Mouse (Mus musculus): ENCODE results near the gene Bin2.

DNA sequence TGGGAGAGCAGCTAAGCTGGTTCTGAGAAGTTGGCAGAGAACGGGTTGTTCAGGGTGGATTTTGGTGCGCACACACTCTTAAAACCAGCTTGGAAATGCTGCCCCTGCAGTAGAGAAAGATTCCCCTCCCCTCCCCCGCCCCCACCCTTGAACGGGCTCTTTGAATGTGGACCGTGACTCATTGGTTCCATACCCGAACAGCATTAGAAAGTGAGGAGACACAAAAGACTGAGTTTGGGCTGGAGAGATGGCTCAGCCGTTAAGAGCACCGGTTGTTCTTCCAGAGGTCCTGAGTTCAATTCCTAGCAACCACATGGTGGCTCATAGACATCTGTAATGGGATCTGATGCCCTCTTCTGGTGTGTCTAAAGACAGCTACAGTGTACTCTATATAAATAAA, 651 bp upstream of the Bin2 start:
- TF ChIP-seq CTCF (IDR thresholded peaks at IDR 0.05; ENCODE audit: low read depth, low read length) (no peak), POLR2AphosphoS5 (IDR thresholded peaks at IDR 0.05; ENCODE audit: insufficient replicate concordance, low read depth, low read length) (no peak), TAL1 (conservative IDR thresholded peaks at IDR 0.05; ENCODE audit: low read depth, low read length) (no peak), GATA1 (IDR thresholded peaks at IDR 0.05; ENCODE audit: borderline replicate concordance, low read length) (no peak), GATA2 (IDR thresholded peaks at IDR 0.05; ENCODE audit: borderline replicate concordance, low read depth, low read length) (no peak)

All from G1E (cell line).